Mouse (Mus musculus): Measurements from ENCODE around the gene Ltb.

The Ltb gene

GRCm38 (mm10) chr17:35194844-35195630 is 798 bp downstream of the Ltb start:
- DNase-seq (ENCODE audit: low read depth) = peak; percentile 84

GRCm38 (mm10) chr17:35195631-35196320 is 1.5 kb downstream of the Ltb start:
- peak; percentile 93 for DNase-seq (ENCODE audit: low read depth)

DNA sequence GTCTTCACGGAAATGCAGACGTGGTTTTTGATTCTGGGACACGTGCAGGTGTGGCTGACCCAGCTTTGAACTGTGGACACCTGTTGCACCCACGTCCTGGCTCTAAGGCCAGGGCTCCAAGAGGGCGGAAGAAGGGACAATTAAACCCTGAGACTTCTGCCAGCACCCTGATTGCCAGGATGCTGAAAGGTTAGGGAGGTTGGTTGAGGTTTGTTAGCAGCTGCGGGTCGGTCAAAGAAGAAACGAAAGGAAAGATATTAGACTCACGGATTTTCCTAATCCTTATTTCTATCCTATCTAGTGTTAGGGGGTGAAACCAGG is 2.0 kb downstream of the Ltb start:
- DNase-seq (ENCODE audit: low read depth) = peak; percentile 69

- DNase-seq (ENCODE audit: low read depth) = peak; percentile 83
Measured at GRCm38 (mm10) chr17:35197126-35197525, 2.9 kb downstream of the Ltb start.

DNA sequence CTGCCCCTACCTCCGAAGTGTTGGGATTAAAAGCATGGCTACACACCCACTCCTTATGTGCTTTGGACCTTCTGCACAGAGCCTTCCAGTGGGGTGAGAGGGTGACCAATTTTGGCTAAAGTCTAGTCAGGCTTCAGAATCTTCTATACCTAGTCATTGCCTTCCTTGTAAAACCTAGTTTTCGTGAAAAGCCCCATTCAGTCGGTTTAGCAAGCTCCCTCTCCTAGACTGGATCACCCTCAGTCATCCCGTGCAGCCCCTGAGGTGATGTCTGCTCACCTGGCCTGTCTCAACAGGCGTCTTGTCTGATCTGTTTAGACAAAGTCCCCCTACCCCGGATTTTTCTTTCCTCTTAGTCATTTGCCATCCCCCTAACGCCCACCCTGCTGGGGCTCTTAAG is 3.8 kb downstream of the Ltb start:
- DNase-seq (ENCODE audit: low read depth) = peak; percentile 56

- peak; percentile 48 for DNase-seq (ENCODE audit: low read depth)
Measured at GRCm38 (mm10) chr17:35198946-35199345, 4.7 kb downstream of the Ltb start.

DNA sequence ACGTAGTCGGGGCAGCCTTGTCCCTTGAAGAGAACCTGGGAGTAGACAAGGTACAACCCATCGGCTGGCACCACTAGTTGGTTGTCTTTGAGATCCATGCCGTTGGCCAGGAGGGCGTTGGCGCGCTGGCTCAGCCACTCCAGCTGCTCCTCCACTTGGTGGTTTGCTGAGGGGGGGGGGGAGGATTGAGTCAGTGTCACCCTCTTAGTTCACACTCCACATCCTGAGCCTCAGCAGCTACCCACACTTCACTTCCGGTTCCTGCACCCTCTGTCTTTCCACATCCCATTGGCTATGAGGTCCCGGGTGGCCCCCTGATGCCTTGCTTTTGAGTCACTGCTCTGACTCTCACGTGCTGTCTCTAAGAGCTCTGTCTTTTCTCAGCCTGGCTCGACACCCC is 6.2 kb downstream of the Ltb start:
- DNase-seq (ENCODE audit: low read depth) = peak; percentile 95

GRCm38 (mm10) chr17:35201128-35201527 is 6.9 kb downstream of the Ltb start:
- DNase-seq (ENCODE audit: low read depth) = peak; percentile 78

DNA sequence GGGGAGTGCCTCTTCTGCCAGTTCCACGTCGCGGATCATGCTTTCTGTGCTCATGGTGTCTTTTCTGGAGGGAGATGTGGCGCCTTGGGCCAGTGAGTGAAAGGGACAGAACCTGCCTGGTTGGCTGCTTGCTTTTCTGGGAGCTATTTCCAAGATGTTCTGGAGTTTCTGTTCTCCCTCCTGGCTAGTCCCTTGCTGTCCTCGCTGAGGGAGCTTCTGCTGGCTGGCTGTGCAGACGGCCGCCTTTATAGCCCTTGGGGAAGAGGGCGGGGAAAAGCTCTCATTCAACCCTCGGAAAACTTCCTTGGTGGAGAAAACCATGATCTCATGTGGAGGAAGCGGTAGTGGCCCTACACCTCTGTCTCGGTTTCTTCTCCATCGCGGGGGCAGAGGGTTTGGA is 7.5 kb downstream of the Ltb start, which contains the start of gene Tnf:
Gene Tnf (minus strand): TSS at position 221 of the 400 bp plus-strand sequence.
- DNase-seq (ENCODE audit: low read depth) = peak; percentile 90

DNA sequence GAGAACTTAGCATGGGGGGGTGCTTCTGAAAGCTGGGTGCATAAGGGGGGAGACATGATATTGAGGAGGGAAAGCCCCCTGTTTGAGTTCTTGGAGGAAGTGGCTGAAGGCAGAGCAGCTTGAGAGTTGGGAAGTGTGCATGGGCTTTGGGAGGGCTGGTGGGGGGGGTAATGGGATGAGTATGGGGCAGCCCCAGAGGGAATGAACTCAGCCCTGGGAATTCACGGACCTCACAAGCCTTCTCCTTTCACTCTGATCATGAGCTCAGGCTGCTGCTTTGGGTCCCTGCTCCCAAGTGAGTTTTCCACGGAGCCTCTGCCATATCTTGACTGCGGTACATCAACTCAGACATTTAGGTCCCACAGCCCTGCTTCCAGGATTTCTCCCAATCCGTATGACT is 8.2 kb downstream of the Ltb start:
- no peak for DNase-seq (ENCODE audit: low read depth)

DNA sequence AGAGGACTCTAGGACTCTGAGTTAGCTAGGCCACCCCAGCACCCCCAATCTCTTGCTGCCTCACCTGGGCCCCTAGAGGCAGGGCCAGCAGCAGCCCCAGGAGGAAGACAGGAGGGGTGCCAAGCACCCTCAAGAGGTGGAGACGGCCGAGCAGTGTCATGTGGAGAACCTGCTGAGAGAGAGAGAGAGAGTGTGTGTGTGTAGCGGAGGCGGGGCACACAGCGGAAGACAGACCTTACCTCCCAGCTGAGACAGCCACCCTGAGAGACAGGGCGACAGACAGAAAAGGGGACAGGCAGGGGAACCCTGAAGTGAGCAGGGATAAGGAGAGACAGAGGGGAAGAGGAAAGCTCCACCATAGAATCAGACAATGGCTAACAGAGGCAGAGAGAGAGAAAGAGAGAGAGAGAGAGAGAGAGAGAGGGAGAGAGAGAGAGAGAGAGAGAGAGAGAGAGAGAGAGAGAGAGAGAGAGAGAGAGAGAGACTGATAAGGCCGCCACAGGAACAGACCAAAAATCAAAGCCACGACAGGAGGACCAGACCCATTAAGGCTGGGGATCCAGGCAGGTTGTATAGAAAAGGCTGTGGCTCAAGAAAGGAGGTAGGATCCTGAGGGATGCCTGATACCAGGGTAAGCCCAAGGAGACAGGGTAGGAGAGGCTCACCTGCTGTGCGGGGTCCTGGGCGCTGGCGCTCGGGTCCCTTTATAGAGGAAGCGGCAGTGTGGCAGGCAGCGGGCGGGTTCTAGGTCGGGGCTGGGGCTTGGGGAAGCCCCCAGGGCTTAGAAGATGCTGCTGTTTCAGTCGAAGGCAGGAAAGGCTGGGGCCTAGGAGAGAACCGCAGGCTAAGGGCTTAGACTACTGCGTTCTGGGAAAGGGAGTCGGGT is 10.5 kb downstream of the Ltb start, which contains the start of gene Lta:
Gene Lta (minus strand): TSS at position 858 of the 886 bp plus-strand sequence.
- peak; percentile 88 for DNase-seq (ENCODE audit: low read depth)

DNA sequence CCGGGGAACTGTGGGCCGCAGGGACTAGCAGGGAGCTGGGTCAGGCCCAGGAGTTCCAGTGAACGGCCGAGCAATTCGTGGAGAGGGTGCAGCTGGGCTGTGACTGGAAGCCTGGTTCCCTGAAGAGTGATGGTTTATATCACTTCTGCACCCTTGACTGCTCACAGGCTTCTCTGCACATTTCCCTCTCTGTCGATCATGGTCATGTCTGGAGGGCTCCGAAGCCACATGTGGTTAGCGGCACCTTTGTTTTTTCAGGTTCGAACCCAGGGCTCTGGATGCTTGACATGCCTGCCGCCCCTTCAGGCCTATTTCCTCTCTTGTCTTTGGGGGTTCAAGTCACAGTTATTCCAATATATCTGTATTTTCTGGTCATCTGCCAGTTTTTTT is 11.1 kb downstream of the Ltb start:
- no peak for DNase-seq (ENCODE audit: low read depth)

DNA sequence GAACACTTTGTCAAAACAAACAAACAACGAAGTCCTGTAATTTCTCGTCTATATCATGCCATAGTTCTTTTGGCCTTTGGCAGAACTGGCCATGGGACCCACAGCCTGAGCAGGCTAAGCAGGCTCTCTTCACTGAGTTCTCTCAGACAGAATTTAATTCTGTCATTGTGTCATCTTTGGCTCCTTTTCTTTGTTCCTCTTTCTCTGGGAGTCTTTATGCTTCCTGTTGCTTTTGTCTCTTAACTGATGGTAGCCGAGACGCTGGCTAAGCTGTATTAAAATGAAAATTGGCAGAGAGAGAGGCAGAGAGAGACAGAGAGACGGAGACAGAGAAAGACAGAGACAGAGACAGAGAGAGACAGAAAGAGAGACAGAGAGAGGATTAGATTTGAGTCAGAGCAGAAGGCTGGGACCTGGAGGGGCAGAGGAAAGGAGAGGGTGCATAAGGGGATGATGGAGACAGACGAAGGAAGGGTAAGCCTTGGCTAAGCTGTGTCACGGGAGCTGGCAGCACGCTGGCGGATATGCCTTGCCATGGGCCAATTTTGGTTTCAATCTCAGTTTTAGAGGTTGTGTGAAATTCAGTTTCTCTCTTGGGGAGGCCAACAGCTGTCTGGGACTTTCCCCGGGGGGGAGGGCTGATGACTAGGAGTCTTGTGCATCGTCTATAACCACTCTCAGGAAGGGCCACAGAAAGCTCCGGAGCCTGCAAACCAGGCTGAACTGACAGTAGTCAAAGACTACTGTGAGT is 15.7 kb downstream of the Ltb start:
- DNase-seq (ENCODE audit: low read depth) = peak; percentile 96

GRCm38 (mm10) chr17:35210593-35210992 is 16.4 kb downstream of the Ltb start:
- DNase-seq (ENCODE audit: low read depth) = no peak

DNA sequence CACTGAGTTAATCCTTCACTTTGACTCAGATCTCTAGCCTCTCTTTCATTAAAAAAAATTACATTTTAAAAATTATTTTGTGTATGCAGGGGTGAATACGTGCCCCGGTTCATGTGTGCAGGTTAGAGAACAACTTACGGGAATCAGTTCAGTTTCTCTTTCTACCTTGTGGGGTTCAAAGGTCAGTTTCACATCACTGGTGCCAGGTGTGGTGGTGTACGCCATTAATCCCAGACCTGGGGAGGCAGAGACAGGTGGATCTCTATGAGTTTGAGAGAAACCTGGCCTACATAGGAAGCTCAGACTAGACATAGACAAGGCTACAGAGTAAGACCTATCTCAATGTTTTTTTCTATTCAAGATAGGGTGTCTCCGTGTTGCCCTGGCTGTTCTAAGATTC is 18.8 kb downstream of the Ltb start:
- DNase-seq (ENCODE audit: low read depth) = no peak

DNA sequence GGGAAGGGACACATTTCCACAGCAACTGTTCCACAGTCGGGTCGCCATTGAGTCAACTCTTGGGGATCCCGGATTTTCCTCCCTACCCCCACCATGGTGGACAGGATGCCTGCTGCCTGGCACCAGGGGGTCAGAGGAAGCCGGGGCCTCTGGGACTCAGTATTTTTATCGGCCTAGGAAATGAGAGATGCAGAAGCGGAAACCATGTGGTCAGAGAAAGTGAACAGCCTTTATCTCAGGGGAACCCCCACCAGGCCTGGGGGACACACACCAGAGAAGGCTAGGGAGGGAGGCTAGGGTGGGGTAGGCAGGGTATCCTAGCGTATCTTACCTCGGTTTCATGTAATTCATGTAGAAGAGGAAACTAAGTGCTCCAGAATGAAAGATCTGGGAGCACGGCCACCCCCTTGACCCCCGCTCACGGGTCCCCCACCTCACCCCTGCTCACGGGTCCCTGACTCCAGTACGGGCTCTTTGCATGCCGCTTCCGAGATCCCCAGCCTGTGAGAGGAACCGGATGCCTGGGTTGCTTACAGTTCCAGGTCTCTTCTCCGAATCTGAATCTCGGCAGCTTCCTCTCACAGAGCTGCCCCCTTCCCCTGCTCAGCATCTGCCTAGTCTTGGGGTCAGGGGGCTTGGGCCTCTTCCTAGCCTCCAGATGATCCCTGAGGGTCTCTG is 24.4 kb downstream of the Ltb start:
- DNase-seq (ENCODE audit: low read depth) = peak; percentile 85

- DNase-seq (ENCODE audit: low read depth) = peak; percentile 88
Measured at GRCm38 (mm10) chr17:35219601-35220041, 25.4 kb downstream of the Ltb start.

- no peak for DNase-seq (ENCODE audit: low read depth)
Measured at GRCm38 (mm10) chr17:35220156-35220952, 26.1 kb downstream of the Ltb start, which contains the start of gene Gm16181. TSS of gene Gm16181 (plus strand) at chr17:35220834.

- peak; percentile 59 for DNase-seq (ENCODE audit: low read depth)
Measured at GRCm38 (mm10) chr17:35222299-35222698, 28.1 kb downstream of the Ltb start.

DNA sequence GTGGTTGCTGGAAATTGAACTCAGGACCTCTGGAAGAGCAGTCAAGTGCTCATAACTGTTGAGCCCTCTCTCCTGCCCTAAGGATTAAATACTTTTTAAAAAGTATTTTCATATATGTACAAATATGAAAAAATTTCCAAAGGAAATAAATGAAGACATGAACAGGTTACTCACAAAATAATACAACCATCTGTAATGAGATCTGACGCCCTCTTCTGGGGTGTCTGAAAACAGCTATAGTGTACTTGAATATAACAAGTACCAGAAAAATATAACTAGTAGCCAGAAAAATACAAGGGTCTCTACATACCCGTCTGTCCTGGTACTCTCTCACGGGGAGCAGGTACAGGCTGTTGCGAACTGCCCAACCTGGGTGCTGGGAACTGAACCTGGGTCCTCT is 30.4 kb downstream of the Ltb start:
- DNase-seq (ENCODE audit: low read depth) = no peak

All from induced T-regulatory cell, adult 2 months (primary cell).